Mouse (Mus musculus) R1 (cell line): Measurements from ENCODE around the gene Tbx2.

Experiments
- DNase-seq: peaks from one replicate; pipeline ENCODE4 v3.0.0-alpha.2; 2018; ENCODE audit warnings: low read depth, low spot score

The Tbx2 gene

GRCm38 (mm10) chr11:85840031-85840802 lies 7.9 kb downstream of the Tbx2 start:
- no peak for DNase-seq

GRCm38 (mm10) chr11:85840803-85841145 lies 8.4 kb downstream of the Tbx2 start:
- DNase-seq = no peak

- peak; percentile 66 for DNase-seq
Measured at GRCm38 (mm10) chr11:85841211-85841681, 8.9 kb downstream of the Tbx2 start.

GRCm38 (mm10) chr11:85841980-85842379 lies 9.6 kb downstream of the Tbx2 start:
- peak; percentile 79 for DNase-seq

- DNase-seq = no peak
Measured at GRCm38 (mm10) chr11:85842596-85843346, 10.4 kb downstream of the Tbx2 start.

GRCm38 (mm10) chr11:85843347-85843692 lies 11.0 kb downstream of the Tbx2 start:
- peak; percentile 85 for DNase-seq

- DNase-seq = peak; percentile 85
Measured at GRCm38 (mm10) chr11:85844144-85844965, 12.0 kb downstream of the Tbx2 start.

GRCm38 (mm10) chr11:85844971-85845370 lies 12.6 kb downstream of the Tbx2 start:
- no peak for DNase-seq

GRCm38 (mm10) chr11:85845921-85846320 lies 13.6 kb downstream of the Tbx2 start:
- no peak for DNase-seq

- no peak for DNase-seq
Measured at GRCm38 (mm10) chr11:85846509-85846908, 14.2 kb downstream of the Tbx2 start.

GRCm38 (mm10) chr11:85849037-85849436 lies 16.7 kb downstream of the Tbx2 start:
- peak; percentile 93 for DNase-seq

- DNase-seq = no peak
Measured at GRCm38 (mm10) chr11:85850233-85850632, 17.9 kb downstream of the Tbx2 start, which contains the start of gene Gm11444. Gene Gm11444, minus strand, starts transcription at chr11:85850333.

GRCm38 (mm10) chr11:85850758-85851157 lies 18.4 kb downstream of the Tbx2 start:
- DNase-seq = peak; percentile 70

- no peak for DNase-seq
Measured at GRCm38 (mm10) chr11:85857997-85858698, 25.8 kb downstream of the Tbx2 start.

GRCm38 (mm10) chr11:85864363-85864762 lies 32.0 kb downstream of the Tbx2 start:
- peak; percentile 53 for DNase-seq

GRCm38 (mm10) chr11:85876059-85876788 lies 43.9 kb downstream of the Tbx2 start:
- peak; percentile 84 for DNase-seq

- DNase-seq = peak; percentile 84
Measured at GRCm38 (mm10) chr11:85884498-85884897, 52.1 kb downstream of the Tbx2 start.

GRCm38 (mm10) chr11:85885665-85886428 lies 53.5 kb downstream of the Tbx2 start, which contains the start of gene Tbx4:
Gene Tbx4, plus strand, starts transcription at chr11:85886422.
- DNase-seq = peak; percentile 10

- peak; percentile 19 for DNase-seq
Measured at GRCm38 (mm10) chr11:85886429-85886785, 54.1 kb downstream of the Tbx2 start.

- no peak for DNase-seq
Measured at GRCm38 (mm10) chr11:85887273-85887672, 54.9 kb downstream of the Tbx2 start.
